Mouse (Mus musculus): ENCODE measurements at regions not wholly inside any gene's neighbourhood (a gene's known extent, or its start where the extent isn't known, plus 50 kb on each side); places are given as distances from the start of the nearest gene placed in this dataset.

DNA sequence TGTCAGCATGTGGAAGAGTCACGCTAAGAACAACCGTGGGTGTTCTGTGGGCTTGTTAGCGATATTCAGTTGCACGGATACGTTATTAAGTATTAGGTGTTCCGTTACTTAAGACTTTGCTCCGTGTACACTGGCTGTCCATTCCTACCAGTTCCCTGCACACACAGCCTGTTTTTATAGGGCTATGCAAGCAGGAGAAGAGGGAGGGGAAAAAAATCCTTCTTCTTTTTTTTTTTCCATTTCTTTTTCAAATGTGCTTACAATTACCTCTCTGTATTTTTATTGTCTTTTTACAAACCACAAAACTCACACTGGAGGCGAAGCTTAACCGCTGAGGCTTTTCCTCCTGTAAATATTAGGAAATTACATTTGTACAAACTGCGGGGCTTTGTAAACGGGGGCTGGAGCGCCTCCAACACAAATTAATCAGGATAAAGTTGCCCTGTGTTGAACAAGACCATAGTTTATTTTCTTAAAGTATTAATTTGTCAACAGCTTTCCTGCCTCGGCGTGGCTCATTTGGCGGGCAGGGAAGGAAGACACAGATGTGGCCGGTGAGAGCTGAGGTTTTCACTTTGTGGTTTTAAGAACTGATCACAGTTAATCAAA lies 340.8 kb upstream of the Mki67 start:
- no peak for DNase-seq

- no peak for DNase-seq
These were observed 342.2 kb upstream of the Mki67 start for GRCm38 (mm10) chr7:136058319-136058718.

GRCm38 (mm10) chr7:136058751-136059681 lies 342.9 kb upstream of the Mki67 start:
- no peak for DNase-seq

GRCm38 (mm10) chr7:136059896-136060295 lies 343.7 kb upstream of the Mki67 start:
- DNase-seq = no peak

GRCm38 (mm10) chr7:136060339-136061073 lies 344.3 kb upstream of the Mki67 start:
- DNase-seq = peak; percentile 29

GRCm38 (mm10) chr7:136062658-136063057 lies 346.5 kb upstream of the Mki67 start:
- no peak for DNase-seq

GRCm38 (mm10) chr7:136065038-136065678 lies 349.0 kb upstream of the Mki67 start:
- no peak for DNase-seq

- no peak for DNase-seq
These were observed 349.5 kb upstream of the Mki67 start for GRCm38 (mm10) chr7:136065679-136066055.

DNA sequence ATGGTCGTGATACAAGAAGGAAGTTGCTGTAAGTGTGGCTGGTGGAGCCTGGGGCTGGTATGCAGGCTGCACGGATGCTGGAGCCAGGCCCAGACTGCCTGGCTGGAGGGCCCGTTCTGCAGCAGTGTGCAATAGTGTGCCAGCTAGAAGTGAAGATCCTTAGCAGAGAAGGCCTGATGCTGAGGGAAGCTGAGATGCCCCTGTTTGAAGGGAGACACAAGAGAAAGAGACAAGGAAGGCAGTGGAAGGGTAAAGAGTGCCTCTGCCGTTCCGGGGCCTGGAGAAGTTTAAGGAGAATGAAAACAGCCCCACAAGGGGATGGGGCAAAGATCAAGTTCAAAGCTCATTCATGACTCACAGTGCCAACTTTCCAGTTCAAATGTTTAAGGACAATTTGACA lies 354.7 kb upstream of the Mki67 start:
- no peak for DNase-seq

DNA sequence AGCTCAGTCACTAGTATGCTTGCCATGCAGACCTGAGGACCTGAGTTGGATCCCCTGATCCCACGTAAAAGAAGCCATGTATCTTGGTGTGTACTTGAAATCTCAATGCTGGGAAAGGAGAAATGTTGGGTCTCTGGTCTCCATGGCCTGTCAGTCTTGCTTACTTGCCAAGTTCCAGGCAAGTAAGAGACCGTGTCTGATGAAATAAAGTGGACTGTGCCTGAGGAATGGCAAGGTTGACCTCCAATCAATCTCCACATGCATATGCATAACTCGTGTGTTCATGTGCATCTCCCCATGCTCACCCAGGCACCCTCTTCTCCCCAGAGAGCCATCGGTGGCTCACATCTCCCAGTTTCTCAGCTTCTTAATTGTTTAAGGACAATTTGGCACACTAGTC lies 355.2 kb upstream of the Mki67 start:
- DNase-seq = no peak

- DNase-seq = no peak
These were observed 357.2 kb upstream of the Mki67 start for GRCm38 (mm10) chr7:136073265-136073799.

- no peak for DNase-seq
These were observed 357.9 kb upstream of the Mki67 start for GRCm38 (mm10) chr7:136074043-136074442.

GRCm38 (mm10) chr7:136081534-136082252 lies 365.5 kb upstream of the Mki67 start:
- DNase-seq = no peak

GRCm38 (mm10) chr7:136082253-136082867 lies 366.2 kb upstream of the Mki67 start:
- DNase-seq = no peak

DNA sequence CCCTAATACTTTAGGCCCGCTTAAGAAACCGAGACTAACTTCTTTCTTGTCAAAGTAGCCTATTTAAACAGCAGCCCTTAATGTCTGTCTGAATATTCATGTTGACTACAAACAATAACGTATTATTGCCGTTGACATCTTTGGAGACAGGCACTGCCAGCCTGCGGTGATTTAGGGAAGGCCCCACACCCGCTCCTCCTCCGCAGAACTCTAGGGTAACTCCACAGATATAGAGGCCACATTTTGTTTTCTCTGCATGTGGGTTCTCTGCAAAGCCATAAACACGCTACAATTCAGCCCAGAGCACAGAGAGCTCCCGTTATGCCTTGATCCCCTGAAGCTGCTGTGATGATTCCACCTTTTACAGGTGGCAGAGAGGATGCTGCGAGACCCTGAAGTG lies 366.8 kb upstream of the Mki67 start:
- DNase-seq = no peak

- DNase-seq = no peak
These were observed 367.6 kb upstream of the Mki67 start for GRCm38 (mm10) chr7:136083571-136084342.

DNA sequence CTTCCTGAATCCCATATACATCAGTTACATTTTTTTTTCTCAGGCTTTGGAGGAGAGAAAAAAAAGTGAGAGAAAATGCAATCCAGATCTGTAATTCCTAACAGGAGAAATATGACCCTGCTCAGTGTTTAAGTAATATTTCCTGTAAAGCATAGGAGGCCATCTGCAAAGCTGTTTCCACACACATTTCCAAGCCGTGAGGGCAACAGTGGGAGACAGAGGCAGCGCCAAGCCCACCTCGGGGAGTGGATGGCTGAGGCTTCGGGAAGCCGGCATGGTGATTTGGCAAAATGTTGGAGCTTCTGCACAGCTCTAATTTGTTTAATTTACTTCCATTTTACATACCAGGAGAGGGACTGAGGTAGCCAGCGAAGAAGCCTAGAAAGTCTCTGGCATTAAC lies 372.6 kb upstream of the Mki67 start:
- DNase-seq = no peak

DNA sequence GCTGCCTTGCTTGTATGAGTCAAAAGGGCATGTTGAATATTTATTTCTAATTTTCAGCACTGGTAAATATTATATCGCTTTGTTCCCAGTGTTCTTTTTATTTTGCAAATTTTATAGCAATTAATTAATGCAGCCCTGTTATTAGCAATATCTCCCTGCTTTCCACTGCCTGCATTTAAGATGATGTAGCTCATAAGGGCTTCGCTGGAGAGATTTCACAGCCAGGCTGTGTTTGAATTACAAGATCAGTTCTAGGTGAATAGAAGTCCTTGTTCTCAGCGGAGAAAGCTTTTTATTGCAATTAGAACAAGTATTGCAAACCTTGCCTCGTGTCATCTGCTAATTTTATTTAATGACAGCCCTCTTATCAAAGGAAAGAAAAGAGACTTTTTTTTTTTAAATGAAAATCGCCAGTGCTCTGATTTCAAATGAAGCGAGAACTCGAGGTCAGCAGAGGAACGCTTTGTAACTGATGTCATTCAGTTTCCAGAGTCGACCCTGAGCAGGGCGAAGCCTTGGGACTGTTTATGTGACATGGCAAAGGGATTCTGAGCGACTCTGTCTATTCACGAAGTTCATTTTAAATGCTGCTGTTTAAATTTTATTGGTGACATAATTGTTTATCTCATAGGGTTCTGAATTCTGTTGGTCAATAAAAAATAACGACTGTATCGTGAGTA lies 378.7 kb upstream of the Mki67 start:
- no peak for DNase-seq

DNA sequence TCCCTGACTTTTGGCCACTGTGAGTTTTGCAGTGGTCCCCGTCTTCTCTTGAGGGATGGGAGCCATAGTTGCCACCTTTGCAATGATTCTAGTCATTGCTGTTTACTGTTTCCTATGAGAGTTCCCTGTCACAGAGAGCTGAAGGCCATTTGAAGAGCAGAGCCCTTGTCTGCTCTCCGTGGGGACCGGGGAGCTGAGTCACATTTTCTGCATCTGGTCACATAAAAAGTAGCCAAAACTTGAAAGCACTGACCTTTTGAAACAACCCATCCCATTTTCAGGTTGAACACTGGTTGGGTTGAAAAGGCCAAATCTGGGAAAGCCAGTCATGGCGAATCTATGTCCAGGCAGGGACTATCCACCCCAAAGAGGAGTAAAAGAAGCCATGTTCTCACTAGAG lies 387.9 kb upstream of the Mki67 start:
- no peak for DNase-seq

DNA sequence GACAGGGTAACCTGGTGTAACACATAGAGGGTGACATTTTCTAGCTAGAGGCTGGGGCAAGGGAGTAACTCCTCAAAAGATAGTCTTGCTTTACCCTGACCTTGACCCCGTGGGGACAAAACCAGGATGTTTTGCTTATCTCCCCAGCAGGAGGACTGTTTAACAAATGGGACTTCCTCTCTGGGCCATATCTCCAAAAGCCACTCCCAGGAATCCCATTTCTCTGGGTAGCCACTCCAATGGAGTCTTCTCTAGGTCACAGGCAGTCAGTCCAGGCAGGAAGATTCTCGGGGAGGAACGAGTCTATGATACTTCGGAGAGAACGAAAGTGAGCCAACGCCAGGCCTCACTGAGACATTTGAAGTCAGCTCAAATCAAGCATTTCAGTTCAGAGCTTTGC lies 396.0 kb upstream of the Mki67 start:
- DNase-seq = no peak

Measured in liver (tissue).